Mouse (Mus musculus) spleen, postnatal 0 days (tissue): Measurements from ENCODE around the gene Cep85l. TPM values are rescaled to one million over a fixed set of nuclear protein-coding genes. Genes with fewer than 3 reads are reported as not detected.

Source experiments
- polyA plus RNA-seq: library from polyadenylated mRNA; unstranded; fragments of >200 nt; fragmentation: Nextera tagmentation; extraction: Ambion mirVana; gene quantifications from 2 replicates; pipeline ENCODE4 v1.2.1, GENCODE M21; 2015

The Cep85l gene
- polyA plus RNA-seq, result 3.1 and 3.9 TPM in 2 replicates

GRCm38 (mm10) chr10:53379709-53380106, at the start of gene Cep85l:
Gene Cep85l (minus strand): TSS chr10:53379947.

DNA sequence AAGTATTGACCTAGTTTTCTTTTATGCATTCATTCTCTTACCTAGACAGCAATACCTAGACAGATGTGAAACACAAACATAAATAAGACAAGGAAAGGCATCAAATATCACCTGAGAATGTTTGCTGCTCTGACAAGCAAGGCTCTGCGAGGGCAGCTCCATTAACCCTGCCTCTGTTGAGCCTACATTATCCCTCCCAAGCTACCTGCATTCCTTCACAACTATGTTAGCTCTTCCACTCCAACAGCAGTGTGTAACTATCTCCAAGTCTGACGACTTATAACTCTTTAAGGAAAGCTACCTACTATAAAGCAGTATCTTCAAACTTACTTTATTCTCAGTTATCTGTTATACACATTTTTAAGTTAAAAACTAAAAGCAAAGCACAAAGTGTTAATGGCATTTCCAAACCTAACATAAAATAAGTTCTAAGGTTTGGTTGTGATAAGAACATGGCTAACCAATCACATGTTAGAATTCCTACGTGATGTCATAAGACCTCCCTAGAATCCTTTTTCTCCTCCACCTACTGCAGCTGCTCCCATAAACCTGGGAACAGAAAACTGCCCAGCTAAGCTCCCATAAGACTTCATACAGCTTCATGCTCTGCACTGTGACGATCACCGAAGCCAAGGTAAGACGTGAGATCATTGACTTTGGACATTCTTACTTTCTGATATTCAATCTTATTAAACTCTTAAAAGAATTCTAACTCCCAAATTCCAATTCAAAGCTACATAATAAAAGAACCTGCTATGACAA, 42.4 kb downstream of the Cep85l start, which contains the start of gene Pln:
Gene Pln (plus strand): TSS at position 506 of the 762 bp plus-strand sequence.

Other genes starting within 250 kb of the Cep85l start
- gene Pln, start 42.3 kb downstream of the Cep85l start, polyA plus RNA-seq, result 0.70 and 0.72 TPM in 2 replicates
- gene Asf1a, start 216.8 kb upstream of the Cep85l start, polyA plus RNA-seq, result 111 and 132 TPM in 2 replicates